Mouse (Mus musculus) 416B (cell line): Measurements from ENCODE around the gene Atp13a5.

Experiments
- DNase-seq: peaks from one replicate; pipeline ENCODE4 v3.0.0; 2011; ENCODE audit warnings: low read depth

Gene Atp13a5

GRCm38 (mm10) chr16:29204875-29205274, 173.7 kb downstream of the Atp13a5 start:
- no peak for DNase-seq

DNA sequence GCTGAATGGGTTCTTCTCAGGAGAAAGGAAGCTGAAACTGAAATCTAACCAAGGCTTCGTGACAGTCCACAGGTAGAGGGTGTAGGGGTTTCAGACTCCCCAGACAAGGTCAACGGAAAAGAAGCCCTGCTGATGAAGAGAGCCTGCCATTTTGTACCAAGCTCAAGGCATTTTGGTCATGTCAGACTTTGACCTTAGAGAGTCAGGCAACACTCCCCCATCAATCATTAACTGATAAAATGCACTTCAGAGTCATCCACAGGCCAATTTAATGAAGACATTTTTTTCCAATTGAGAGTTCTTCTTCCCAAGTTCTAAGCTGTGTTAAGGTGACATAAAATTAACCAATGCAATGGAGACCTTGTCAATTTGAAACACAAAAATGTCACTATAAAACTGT, 177.4 kb downstream of the Atp13a5 start:
- no peak for DNase-seq

DNA sequence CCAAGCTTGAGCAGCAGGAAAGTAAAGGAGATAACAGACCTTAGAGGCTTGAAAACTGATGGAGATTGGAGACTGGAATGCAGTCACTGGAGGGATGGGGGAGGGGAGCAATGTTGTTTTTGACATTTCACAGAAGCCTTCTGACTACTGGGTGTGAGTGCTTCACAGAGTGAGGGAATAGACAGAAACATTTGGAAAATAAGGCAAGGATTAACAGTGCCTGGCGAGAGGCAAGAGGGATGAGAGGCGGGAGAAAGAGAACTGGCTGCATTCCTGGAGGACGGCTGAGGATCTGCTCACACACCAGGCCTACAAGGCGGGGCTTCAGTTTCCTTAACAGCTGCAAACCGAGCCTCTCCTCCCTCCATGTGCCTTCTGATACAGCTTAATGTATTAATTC, 180.1 kb downstream of the Atp13a5 start:
- no peak for DNase-seq

DNA sequence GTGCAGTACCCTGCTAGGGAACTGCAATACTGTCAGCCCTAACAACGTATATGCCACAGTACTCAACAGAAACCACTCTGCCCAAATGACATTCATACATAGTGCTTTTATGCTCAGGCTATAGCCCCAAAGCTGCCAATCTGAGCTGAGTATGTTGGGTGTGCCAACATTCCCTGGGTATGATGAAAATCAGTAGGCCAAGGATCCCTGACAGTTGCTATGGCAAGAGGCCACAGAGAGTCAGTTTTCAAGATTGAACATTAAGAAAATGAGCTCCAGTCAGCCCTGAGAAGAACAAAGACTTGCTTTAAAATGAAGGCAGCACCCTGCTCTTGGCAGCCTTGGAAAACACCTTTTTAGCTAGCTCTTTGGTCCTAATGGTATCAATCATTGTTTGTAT, 183.4 kb downstream of the Atp13a5 start:
- no peak for DNase-seq

- no peak for DNase-seq
Measured at GRCm38 (mm10) chr16:29193981-29194380, 184.6 kb downstream of the Atp13a5 start.

- DNase-seq = no peak
Measured at GRCm38 (mm10) chr16:29192911-29193310, 185.6 kb downstream of the Atp13a5 start.
